Mouse (Mus musculus) left cerebral cortex, adult 2 months (tissue): Measurements from ENCODE around the gene Rack1. TPM values are rescaled to one million over a fixed set of nuclear protein-coding genes. Genes with fewer than 3 reads are reported as not detected.

Experiments used
- DNase-seq, 2 experiments: peaks; one replicate each; pipeline ENCODE4 v3.0.0; 2021 to 2022; ENCODE audit warnings: low spot score in 2 of 2, mixed read lengths in 1 of 2; ENCODE audit errors: extremely low spot score in 1 of 2
- H3K27ac ChIP-seq: fragments of 200-600 bp; 2 replicates; pipeline ENCODE4 v1.8.1; 2022
- H3K4me3 ChIP-seq: fragments of 200-600 bp; 2 replicates; pipeline ENCODE4 v1.8.1; 2022
- CTCF ChIP-seq: fragments of 200-600 bp; IDR thresholded peaks from 2 replicates; pipeline ENCODE4 v1.8.1; 2022; ENCODE audit warnings: antibody characterized with exemption, mild to moderate bottlenecking, moderate library complexity
- intact Hi-C: fragments of 180-260 bp; cut with DNase I; formaldehyde crosslinking; loops from one replicate; pipeline ENCODE4 v1.15.1; 2025
- total RNA-seq, 2 experiments: library from RNA; stranded (reverse); gene quantifications; 2 replicates each; pipeline ENCODE4 v1.2.3; 2021

Gene Rack1
- total RNA-seq, 2 experiments from 2014 or later = 218 to 220 TPM

DNA sequence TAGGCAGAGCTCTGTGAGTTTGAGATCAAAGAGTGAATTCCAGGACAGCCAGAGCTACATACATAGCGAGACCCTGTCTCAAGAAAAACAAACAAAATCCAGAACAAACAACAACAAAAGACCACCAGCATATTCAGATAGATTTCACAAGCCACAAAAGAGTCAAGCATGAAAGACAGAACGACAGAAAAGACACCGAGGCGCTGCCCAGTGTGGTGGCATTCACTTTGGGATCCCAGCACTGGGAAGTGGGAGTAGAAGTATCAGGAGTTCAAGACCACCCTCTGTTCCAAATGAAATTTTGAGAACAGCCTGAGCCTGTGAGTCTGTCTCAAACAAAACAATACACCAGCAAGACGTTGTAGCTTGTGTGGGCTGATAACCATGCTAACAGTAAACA, 46.7 kb downstream of the Rack1 start:
- H3K4me3 ChIP-seq = no peak overlapping the region
- intact Hi-C loops = no loop called here
- no peak overlapping the region for H3K27ac ChIP-seq

DNA sequence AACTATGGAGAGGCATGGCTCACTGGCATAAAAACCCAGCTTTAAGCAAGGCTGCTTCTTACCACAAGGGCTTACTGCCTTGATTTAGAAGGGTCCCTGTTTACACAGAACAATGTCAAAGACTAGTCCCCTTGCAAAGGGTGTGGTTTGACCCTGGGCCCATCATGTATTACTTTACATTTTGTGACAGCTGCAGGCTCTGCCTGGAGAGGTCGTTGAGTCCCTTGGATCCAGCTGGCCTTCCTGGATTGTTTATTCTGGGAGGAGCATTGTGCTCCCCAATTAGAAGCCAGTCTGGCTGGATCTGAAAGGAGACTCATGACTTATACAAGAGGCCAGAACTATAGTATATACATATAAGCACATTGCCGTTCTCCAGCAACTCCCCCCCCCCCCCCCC, 50.1 kb downstream of the Rack1 start:
- H3K4me3 ChIP-seq = no peak overlapping the region
- no peak for DNase-seq
- intact Hi-C loops = no loop called here
- no peak overlapping the region for H3K27ac ChIP-seq
- TF ChIP-seq CTCF = no peak

More for the DNA sequence above, 46.7 kb downstream of the Rack1 start:
- no peak for TF ChIP-seq CTCF
- DNase-seq = no peak

DNA sequence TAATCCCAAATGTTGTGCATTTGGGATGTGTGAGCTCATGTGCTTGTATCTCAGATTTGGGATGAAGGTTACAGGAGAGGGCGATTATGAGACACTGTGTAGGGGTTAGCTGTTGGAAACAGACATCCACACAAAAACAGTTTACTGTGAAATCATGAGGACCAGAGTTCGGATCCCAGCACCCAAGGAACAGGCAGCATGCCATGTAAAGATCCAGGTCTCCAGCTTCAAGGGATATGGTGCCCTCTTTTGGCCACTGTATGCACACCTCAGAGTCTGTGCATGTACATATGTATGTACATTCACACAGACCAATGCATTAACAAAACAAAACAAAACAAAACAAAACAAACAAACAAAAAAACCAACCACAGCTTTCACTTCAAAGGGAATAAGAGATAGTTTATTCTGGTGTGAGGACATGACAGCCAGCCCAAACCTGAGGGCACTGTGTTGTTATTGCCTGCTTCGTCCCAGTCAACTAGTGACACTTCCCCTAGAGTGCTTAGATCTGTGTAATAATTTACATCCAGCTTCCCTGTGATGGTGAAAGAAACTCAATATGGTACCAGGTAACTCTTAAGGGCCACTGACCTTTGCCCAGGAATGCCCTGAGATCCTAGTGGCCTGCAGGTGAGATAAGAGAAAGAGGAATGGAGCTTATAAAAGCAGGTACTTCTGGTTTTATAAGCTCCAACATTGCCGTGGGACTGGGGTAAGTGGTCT, 51.3 kb downstream of the Rack1 start:
- TF ChIP-seq CTCF = no peak; the same call in none of the 2 replicates
- no peak overlapping the region for H3K4me3 ChIP-seq
- no peak overlapping the region for H3K27ac ChIP-seq
- intact Hi-C loops = no loop called here
- DNase-seq = no peak

DNA sequence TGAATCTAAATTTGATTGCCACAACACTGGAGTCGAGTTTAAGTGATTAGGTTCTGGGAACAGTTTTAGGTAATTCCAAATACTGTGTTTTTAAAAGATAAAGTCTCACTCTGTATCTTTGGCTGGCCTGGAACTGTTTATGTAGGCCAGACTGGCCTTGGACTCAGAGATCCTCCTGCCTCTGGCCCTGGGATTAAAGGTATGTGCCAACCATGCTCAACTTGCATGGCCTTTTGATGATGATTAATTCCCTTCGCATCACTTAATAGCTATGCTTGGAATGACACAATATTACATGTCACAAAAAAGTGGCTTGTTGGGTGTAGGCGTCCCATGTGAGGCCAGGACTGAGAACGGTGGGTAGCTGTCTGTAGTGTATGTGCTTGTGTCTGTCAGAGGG, 52.1 kb downstream of the Rack1 start:
- no peak for TF ChIP-seq CTCF
- no peak overlapping the region for H3K27ac ChIP-seq
- intact Hi-C loops = no loop called here
- H3K4me3 ChIP-seq = no peak overlapping the region
- no peak for DNase-seq

DNA sequence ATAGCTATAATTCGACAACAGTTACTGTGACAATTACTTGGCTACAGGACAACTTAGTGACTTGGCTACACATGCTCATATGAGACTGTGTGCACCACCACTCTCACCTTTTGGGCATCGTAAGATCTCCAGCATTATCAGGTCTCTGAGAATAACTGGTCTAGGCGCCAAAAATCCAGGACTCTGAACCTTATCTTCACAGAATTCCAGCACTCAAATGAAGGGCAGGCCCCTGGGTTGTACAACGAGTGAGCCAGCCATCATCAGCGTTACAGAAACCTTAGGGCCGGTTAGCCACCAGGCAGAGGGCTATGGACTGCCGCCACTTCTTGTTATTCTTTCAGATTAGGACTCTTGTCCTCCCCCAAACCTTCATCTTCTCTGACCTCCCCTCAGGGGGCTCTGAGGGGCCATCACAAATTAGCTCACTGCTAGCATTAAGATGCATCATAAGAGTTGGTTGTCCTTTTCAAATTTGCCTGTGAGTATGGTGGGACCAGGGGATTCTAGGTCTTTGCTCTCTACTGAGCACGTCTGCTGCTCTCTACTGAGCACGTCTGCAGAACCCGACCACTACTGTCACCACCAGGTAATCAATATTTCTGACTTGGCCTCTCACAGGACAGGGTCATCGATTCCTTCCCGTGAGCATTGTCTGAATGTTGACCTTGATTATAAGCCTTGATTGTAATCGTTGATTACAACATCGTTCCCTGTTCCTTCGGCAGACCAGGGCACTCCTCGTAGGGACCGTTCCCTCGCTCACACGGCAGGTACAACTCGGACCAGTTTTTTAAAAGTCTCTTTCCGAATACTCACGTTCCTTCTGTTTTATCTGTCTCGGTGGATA, 52.7 kb downstream of the Rack1 start:
- intact Hi-C loops = no loop called here
- Histone ChIP-seq H3K27ac (peak overlapping the region; percentile 83), H3K4me3 (peak overlapping the region; percentile 51)
- DNase-seq = no peak
- TF ChIP-seq CTCF = no peak

DNA sequence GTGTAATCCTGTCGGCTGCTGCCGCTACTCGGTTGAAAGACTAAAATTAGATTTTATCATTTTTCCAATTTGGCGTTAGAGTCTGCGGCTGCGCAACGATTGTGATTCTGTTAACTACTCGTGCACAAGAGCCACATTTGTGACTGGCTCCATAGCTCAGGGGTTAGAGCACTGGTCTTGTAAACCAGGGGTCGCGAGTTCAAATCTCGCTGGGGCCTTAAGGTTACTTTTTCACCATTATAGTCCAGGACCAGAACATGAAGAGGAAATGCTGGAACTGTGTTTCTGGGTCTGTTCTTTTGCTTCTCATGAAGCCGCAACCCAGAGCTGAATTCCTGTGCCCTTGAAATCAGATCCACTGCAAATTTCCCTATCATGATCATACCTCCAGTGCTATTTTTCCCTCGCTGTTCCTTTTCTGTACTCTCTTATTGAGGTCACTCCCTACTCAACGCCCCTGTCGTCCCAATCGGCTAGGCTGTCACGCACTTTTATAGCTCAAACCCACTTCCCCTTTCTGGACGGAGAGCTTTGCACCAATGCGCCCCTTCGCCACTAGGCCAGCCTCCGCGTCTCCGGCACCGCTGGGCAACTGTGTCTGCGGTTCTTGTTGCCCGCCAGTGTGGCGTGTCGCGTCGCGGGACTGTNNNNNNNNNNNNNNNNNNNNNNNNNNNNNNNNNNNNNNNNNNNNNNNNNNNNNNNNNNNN, 53.5 kb downstream of the Rack1 start:
- DNase-seq = peak; percentile 92 to 96
- Histone ChIP-seq H3K27ac (peak overlapping the region; percentile 83), H3K4me3 (peak overlapping the region; percentile 51)
- intact Hi-C loops = no loop called here
- TF ChIP-seq CTCF = peak; percentile 30

Other genes with a start within 250 kb of the Rack1 start
- 10 to 100 TPM; 61.7 to 67.7 TPM for gene Trim41, start 17.0 kb downstream of the Rack1 start, total RNA-seq
- 1 to 10 TPM; 2.4 to 3.3 TPM for gene Trim7, start 25.8 kb downstream of the Rack1 start, total RNA-seq
- 1 to 10 TPM; 1.1 to 2.6 TPM for gene Gm12184, start 26.3 kb downstream of the Rack1 start, total RNA-seq
- gene Irgm1, start 71.4 kb downstream of the Rack1 start, total RNA-seq = 1 to 10 TPM; 5.5 to 5.6 TPM
- gene Gm5431, start 101.9 kb downstream of the Rack1 start, total RNA-seq = under 1 TPM; 0.18 to 0.33 TPM
- gene Psme2b, start 145.9 kb downstream of the Rack1 start, total RNA-seq = 1 to 10 TPM in 1 of 2 experiments, not detected in 1; 1.5 TPM
- not detected for gene Olfr56, start 178.6 kb downstream of the Rack1 start, total RNA-seq
- gene 9930111J21Rik1, start 179.1 kb downstream of the Rack1 start, total RNA-seq = 1 to 10 TPM in 1 of 2 experiments, under 1 TPM in 1; 0.87 to 1.1 TPM
- under 1 TPM; 0.21 to 0.27 TPM for gene Gm12185, start 191.9 kb downstream of the Rack1 start, total RNA-seq
- gene Tgtp1, start 193.8 kb downstream of the Rack1 start, total RNA-seq = under 1 TPM in 1 of 2 experiments, not detected in 1; 0.84 TPM